Mouse (Mus musculus) liver, adult 2 months (tissue): ENCODE results near the gene Nedd4.

Experiments
- CTCF ChIP-seq: fragments of 200-500 bp; IDR thresholded peaks from 2 replicates; pipeline ENCODE4 v1.5.1; 2011; ENCODE audit warnings: low read depth, low read length, control low read depth
- POLR2A ChIP-seq: fragments of 200-500 bp; IDR thresholded peaks from 2 replicates; pipeline ENCODE4 v1.6.1; 2011; ENCODE audit warnings: low read length, control low read depth; ENCODE audit not compliant: insufficient read depth; ENCODE audit errors: extremely low read depth

GRCm38 (mm10) chr9:72719143-72719542 is 57.0 kb downstream of the Nedd4 start:
- TF ChIP-seq CTCF (no peak), POLR2A (no peak)
